Mouse (Mus musculus) kidney, adult 8-10 months (tissue): ENCODE results near the gene Atp6v1fnb.

ENCODE experiments used
- DNase-seq, 2 experiments: peaks; one replicate each; pipeline ENCODE4 v3.0.0; 2022

Atp6v1fnb gene

GRCm38 (mm10) chr6:29471137-29471536, at the start of gene Atp6v1fnb:
Atp6v1fnb (plus strand) TSS chr6:29471437.
- no peak for DNase-seq

- no peak for DNase-seq
These were observed 46.1 kb upstream of the Atp6v1fnb start for GRCm38 (mm10) chr6:29425118-29425517.

- no peak for DNase-seq
These were observed 44.9 kb upstream of the Atp6v1fnb start for GRCm38 (mm10) chr6:29426331-29426730.

- DNase-seq, result no peak
These were observed 43.1 kb upstream of the Atp6v1fnb start for GRCm38 (mm10) chr6:29428171-29428570.

- DNase-seq, result no peak
These were observed 40.4 kb upstream of the Atp6v1fnb start for GRCm38 (mm10) chr6:29430681-29431420.

- no peak for DNase-seq
These were observed 39.8 kb upstream of the Atp6v1fnb start for GRCm38 (mm10) chr6:29431473-29431872.

- DNase-seq, result no peak
These were observed 39.1 kb upstream of the Atp6v1fnb start for GRCm38 (mm10) chr6:29432156-29432555.

- DNase-seq, result no peak
These were observed 38.6 kb upstream of the Atp6v1fnb start for GRCm38 (mm10) chr6:29432676-29433037.

GRCm38 (mm10) chr6:29433038-29433803, 38.0 kb upstream of the Atp6v1fnb start, which contains the start of gene Flnc:
Flnc (plus strand) TSS chr6:29433256.
- no peak for DNase-seq

GRCm38 (mm10) chr6:29433804-29434795, 37.1 kb upstream of the Atp6v1fnb start:
- no peak for DNase-seq

GRCm38 (mm10) chr6:29434911-29435691, 36.1 kb upstream of the Atp6v1fnb start:
- no peak for DNase-seq

GRCm38 (mm10) chr6:29435940-29436451, 35.2 kb upstream of the Atp6v1fnb start:
- no peak for DNase-seq

GRCm38 (mm10) chr6:29436461-29436934, 34.7 kb upstream of the Atp6v1fnb start:
- DNase-seq, result no peak

GRCm38 (mm10) chr6:29439251-29439650, 32.0 kb upstream of the Atp6v1fnb start:
- DNase-seq, result no peak

- no peak for DNase-seq
These were observed 31.4 kb upstream of the Atp6v1fnb start for GRCm38 (mm10) chr6:29439789-29440188.

GRCm38 (mm10) chr6:29444773-29445172, 26.5 kb upstream of the Atp6v1fnb start:
- DNase-seq, result peak in 1 of 2 experiments; percentile 51

- DNase-seq, result no peak
These were observed 25.9 kb upstream of the Atp6v1fnb start for GRCm38 (mm10) chr6:29445354-29445753.

- no peak for DNase-seq
These were observed 21.4 kb upstream of the Atp6v1fnb start for GRCm38 (mm10) chr6:29449858-29450257.

GRCm38 (mm10) chr6:29450667-29451066, 20.6 kb upstream of the Atp6v1fnb start:
- no peak for DNase-seq

GRCm38 (mm10) chr6:29461502-29461901, 9.7 kb upstream of the Atp6v1fnb start:
- DNase-seq, result no peak

GRCm38 (mm10) chr6:29463388-29463787, 7.8 kb upstream of the Atp6v1fnb start:
- no peak for DNase-seq
